Mouse (Mus musculus) brain, embryonic 14.5 days (tissue): ENCODE measurements around the gene Gkn1. TPM values are rescaled to one million over a fixed set of nuclear protein-coding genes. Genes with fewer than 3 reads are reported as not detected.

ENCODE experiments used
- DNase-seq: peaks from one replicate; pipeline ENCODE4 v3.0.0-alpha.2; 2011; ENCODE audit warnings: low read depth
- CTCF ChIP-seq: fragments of 200-500 bp; IDR thresholded peaks from 2 replicates; pipeline ENCODE4 v1.5.1; 2012; ENCODE audit warnings: inconsistent platforms, mild to moderate bottlenecking, moderate library complexity, borderline replicate concordance; ENCODE audit not compliant: insufficient read depth, insufficient read length; ENCODE audit errors: extremely low read depth
- POLR2A ChIP-seq: fragments of 200-500 bp; IDR thresholded peaks from 2 replicates; pipeline ENCODE4 v1.6.1; 2012; ENCODE audit warnings: mild to moderate bottlenecking, inconsistent platforms, borderline replicate concordance; ENCODE audit not compliant: poor library complexity, insufficient read depth, insufficient read length, severe bottlenecking; ENCODE audit errors: extremely low read depth
- polyA plus RNA-seq: library from polyadenylated mRNA; depleted of rRNA; stranded (reverse); fragments of >200 nt; gene quantifications from 2 replicates; pipeline ENCODE4 v1.2.3, GENCODE M21; 2012

The Gkn1 gene
- polyA plus RNA-seq, 1 experiment: 0.12 TPM

GRCm38 (mm10) chr6:87369223-87369622 is 18.5 kb upstream of the Gkn1 start:
- TF ChIP-seq CTCF: no peak
- no peak for TF ChIP-seq POLR2A

GRCm38 (mm10) chr6:87354441-87354840 is 3.7 kb upstream of the Gkn1 start:
- DNase-seq: peak; percentile 44
- TF ChIP-seq CTCF: no peak
- no peak for TF ChIP-seq POLR2A

More at GRCm38 (mm10) chr6:87369223-87369622, 18.5 kb upstream of the Gkn1 start:
- DNase-seq: no peak

GRCm38 (mm10) chr6:87335935-87336295 is 14.8 kb downstream of the Gkn1 start:
- no peak for DNase-seq
- TF ChIP-seq CTCF: no peak
- no peak for TF ChIP-seq POLR2A

GRCm38 (mm10) chr6:87335091-87335934 is 15.4 kb downstream of the Gkn1 start, which contains the start of gene Antxr1:
Gene Antxr1 (minus strand): TSS chr6:87335821.
- peak; percentile 72 for DNase-seq
- TF ChIP-seq POLR2A (no peak), CTCF (peak; percentile 57; the same call in 1 of the 2 replicates)

GRCm38 (mm10) chr6:87334361-87335090 is 16.2 kb downstream of the Gkn1 start:
- TF ChIP-seq POLR2A (no peak), CTCF (peak; percentile 25; the same call in 1 of the 2 replicates)
- DNase-seq: peak; percentile 85

GRCm38 (mm10) chr6:87332380-87332779 is 18.4 kb downstream of the Gkn1 start:
- no peak for TF ChIP-seq CTCF
- no peak for TF ChIP-seq POLR2A
- DNase-seq: no peak

- no peak for TF ChIP-seq POLR2A
- no peak for TF ChIP-seq CTCF
- DNase-seq: peak; percentile 35
Measured at GRCm38 (mm10) chr6:87328265-87329173, 22.2 kb downstream of the Gkn1 start.

- TF ChIP-seq CTCF (no peak), POLR2A (no peak)
- no peak for DNase-seq
Measured at GRCm38 (mm10) chr6:87326932-87327331, 23.8 kb downstream of the Gkn1 start.

GRCm38 (mm10) chr6:87323381-87323780 is 27.4 kb downstream of the Gkn1 start:
- peak; percentile 34 for DNase-seq
- no peak for TF ChIP-seq POLR2A
- TF ChIP-seq CTCF: peak; percentile 47; the same call in 1 of the 2 replicates

GRCm38 (mm10) chr6:87318651-87319050 is 32.1 kb downstream of the Gkn1 start:
- no peak for DNase-seq

More at GRCm38 (mm10) chr6:87318651-87319050, 32.1 kb downstream of the Gkn1 start:
- no peak for TF ChIP-seq CTCF
- TF ChIP-seq POLR2A: no peak
